Comparison of ENCODE assay signal across 1 mouse cellular context in genomic region chr4:149148084-149148483, GRCm38 (mm10).
TF ChIP-seq lines count a peak whose summit lies in the region.

No protein-coding gene starts in this region.

TF ChIP-seq in MEL, 35 proteins besides CTCF, POLR2A, EP300 and RAD21:
- peak; percentile 66 for TF ChIP-seq NRF1 (IDR thresholded peaks at IDR 0.05; ENCODE audit: insufficient read depth, low read depth, low read length, poor library complexity, severe bottlenecking)
- TF ChIP-seq MEF2A (IDR thresholded peaks at IDR 0.05; ENCODE audit: extremely low read depth, insufficient replicate concordance, low read depth, low read length, poor library complexity, severe bottlenecking) = no peak
- TF ChIP-seq POLR2AphosphoS5 (IDR thresholded peaks at IDR 0.05; ENCODE audit: borderline replicate concordance, low read depth, low read length) = no peak
- TF ChIP-seq MAFK (IDR thresholded peaks at IDR 0.05; ENCODE audit: borderline replicate concordance, low read depth, low read length) = no peak
- TF ChIP-seq MYC (IDR thresholded peaks at IDR 0.05; ENCODE audit: low read depth, low read length) = no peak; the same call in 1 of the 2 replicates
- TF ChIP-seq TCF12 (IDR thresholded peaks at IDR 0.05; ENCODE audit: low read depth, low read length) = no peak
- TF ChIP-seq MYB (IDR thresholded peaks at IDR 0.05; ENCODE audit: low read depth, low read length) = no peak
- no peak for TF ChIP-seq SMC3 (IDR thresholded peaks at IDR 0.05; ENCODE audit: low read depth, low read length)
- TF ChIP-seq USF1 (IDR thresholded peaks at IDR 0.05; ENCODE audit: low read depth, low read length) = peak; percentile 82
- TF ChIP-seq ZNF384 (IDR thresholded peaks at IDR 0.05; ENCODE audit: low read depth, low read length) = peak; percentile 78
- no peak for TF ChIP-seq TAL1 (IDR thresholded peaks at IDR 0.05; ENCODE audit: low read length)
- TF ChIP-seq RCOR1 (IDR thresholded peaks at IDR 0.05; ENCODE audit: low read depth, low read length) = no peak
- TF ChIP-seq ZKSCAN1 (IDR thresholded peaks at IDR 0.05; ENCODE audit: low read depth, low read length) = no peak
- no peak for TF ChIP-seq TBP (IDR thresholded peaks at IDR 0.05; ENCODE audit: low read depth, low read length)
- TF ChIP-seq ELF1 (IDR thresholded peaks at IDR 0.05; ENCODE audit: low read depth, low read length) = no peak
- TF ChIP-seq UBTF (IDR thresholded peaks at IDR 0.05; ENCODE audit: borderline replicate concordance, insufficient read depth, low read depth, low read length) = no peak
- no peak for TF ChIP-seq GABPA (IDR thresholded peaks at IDR 0.05; ENCODE audit: low read depth, low read length)
- no peak for TF ChIP-seq KAT2A (conservative IDR thresholded peaks at IDR 0.05; ENCODE audit: low read depth, low read length)
- TF ChIP-seq ZC3H11A (IDR thresholded peaks at IDR 0.05; ENCODE audit: low read depth, low read length) = no peak
- TF ChIP-seq ETS1 (IDR thresholded peaks at IDR 0.05; ENCODE audit: low read depth, low read length) = no peak
- 0 out of 4 replicates have a peak, but pooled peaks of 1 of the 2 experiments have one; percentile 28 for TF ChIP-seq USF2 (IDR thresholded peaks at IDR 0.05; ENCODE audit: borderline replicate concordance in 1 of 2, insufficient read depth in 1 of 2, low read depth in 1 of 2, low read length in 2 of 2)
- no peak for TF ChIP-seq MAX (IDR thresholded peaks at IDR 0.05; ENCODE audit: low read length)
- no peak for TF ChIP-seq MAZ (IDR thresholded peaks at IDR 0.05; ENCODE audit: low read depth, low read length)
- no peak for TF ChIP-seq JUND (IDR thresholded peaks at IDR 0.05; ENCODE audit: low read depth, low read length)
- TF ChIP-seq MXI1 (IDR thresholded peaks at IDR 0.05; ENCODE audit: low read depth, low read length) = no peak
- no peak for TF ChIP-seq ZMIZ1 (IDR thresholded peaks at IDR 0.05; ENCODE audit: low read depth, low read length)
- TF ChIP-seq SIN3A (IDR thresholded peaks at IDR 0.05; ENCODE audit: low read length) = no peak
